Mouse (Mus musculus): Measurements from ENCODE around the gene Elovl5. TPM values are rescaled to one million over a fixed set of nuclear protein-coding genes. Genes with fewer than 3 reads are reported as not detected.

Elovl5 gene
- total RNA-seq, 2 experiments from 2014 or later = 31.4 to 37.8 TPM

DNA sequence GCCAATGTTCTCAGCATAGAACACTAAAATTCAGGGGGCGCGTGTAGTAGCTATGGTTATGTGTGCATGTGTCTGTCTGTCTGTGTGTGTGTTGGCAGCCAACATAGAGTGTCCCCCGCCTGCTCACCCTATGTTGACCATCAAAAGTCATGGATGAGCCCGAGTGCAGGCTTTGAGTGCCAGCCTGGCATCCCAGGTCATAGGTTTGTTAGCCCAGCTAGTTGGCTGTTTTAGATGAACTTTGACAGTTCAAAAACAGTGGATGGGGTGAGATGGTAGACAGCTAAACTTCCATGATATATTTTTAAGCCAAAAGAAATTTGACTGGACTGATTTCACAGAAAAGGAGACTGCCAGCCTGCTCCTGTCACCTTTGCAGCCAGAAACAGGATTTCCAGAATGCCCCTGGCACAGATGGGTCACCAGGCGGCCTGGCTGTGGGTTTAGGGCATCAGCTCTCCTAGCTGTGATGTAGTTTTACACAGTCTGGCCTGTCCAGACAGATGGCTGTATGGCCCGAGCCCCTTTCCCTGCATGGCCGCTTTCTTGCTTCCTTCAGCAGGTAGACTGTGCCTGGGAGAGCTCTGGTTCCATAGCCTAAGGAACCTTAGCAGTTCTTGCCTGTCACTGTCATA, 33.8 kb downstream of the Elovl5 start:
- intact Hi-C loops (cut with DNase I) = no loop called here
- DNase-seq (ENCODE audit: low spot score) = no peak

DNA sequence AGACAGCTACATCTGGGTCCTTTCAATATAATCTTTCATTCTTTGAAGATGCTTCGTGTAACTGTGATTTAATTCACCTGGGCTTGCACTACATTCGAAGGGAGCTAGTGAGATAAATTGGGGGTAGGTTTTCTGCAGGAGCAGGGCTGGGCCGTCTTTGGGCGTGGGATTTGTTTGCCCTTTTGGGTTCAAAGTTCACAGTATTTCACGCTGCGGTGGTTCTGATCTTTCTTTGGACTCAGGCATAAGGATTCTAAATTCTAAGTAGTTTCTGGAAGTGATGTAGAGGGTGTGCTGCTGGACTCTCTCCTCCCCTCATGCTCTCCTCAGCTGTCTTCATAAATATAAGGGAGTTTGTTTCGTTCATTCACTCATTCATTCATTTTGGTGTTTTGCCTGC, 34.8 kb downstream of the Elovl5 start:
- intact Hi-C loops (cut with DNase I) = no loop called here

DNA sequence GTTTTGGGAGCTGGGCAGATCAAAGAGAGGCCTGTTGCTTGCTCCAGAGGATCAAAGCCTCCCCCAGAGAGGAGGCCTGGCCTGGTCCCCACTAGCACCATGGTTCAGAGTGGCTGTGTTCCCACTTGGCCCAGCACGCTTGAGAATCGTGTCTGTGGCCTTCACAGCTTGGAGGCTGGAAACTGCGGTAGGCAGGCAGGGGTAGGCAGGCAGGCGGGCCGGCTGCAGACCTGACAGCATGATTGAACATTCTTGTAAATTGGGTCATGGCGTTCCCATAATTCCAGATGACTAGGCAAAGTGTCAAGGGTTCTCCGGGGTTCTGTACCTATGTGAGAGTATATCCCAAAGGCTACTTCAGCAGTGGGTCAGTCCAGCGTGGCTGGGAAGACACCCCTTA, 35.9 kb downstream of the Elovl5 start:
- intact Hi-C loops (cut with DNase I) = no loop called here
- no peak for DNase-seq (ENCODE audit: low spot score)

More for the DNA sequence above, 34.8 kb downstream of the Elovl5 start:
- DNase-seq (ENCODE audit: low spot score) = no peak

DNA sequence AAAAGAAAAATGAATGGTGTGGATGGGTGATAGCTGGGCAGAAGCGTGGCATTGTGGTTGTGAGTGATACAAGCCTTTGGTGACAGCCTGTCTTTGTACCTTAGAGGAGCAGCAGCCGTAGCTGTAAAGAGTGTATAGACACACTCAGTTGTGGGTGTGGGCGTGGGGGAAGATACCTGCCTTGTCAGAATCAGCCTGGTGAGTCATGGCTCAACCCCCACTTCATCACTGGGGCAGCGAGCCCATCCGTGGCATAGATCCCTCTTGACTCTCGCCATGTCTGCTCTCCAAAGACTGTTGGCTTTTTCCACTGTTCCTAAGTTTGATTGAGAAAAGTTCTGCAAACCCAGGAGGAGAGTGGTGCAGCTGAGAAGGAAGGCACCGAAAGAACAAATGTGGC, 37.3 kb downstream of the Elovl5 start:
- intact Hi-C loops (cut with DNase I) = no loop called here

DNA sequence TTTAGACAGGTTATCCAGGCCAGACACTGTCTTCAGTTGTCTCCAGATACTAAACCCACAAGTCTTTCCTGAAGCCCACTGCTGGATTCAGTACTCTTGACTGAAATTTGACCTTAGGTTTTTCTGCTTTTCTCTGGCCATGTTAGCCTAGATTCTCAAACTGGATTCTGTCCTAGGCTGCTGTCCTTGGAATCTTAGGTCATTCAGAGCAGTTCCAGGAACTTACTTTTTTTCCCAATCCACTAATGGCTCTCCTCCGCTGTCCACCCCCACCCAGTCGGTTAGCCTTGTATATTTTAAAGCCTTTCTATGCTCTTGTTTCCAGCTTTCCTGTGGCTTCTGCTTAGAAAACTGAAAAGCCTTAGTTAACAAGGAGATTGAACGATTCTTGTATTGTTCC, 37.8 kb downstream of the Elovl5 start:
- intact Hi-C loops (cut with DNase I) = no loop called here
- no peak for DNase-seq (ENCODE audit: low spot score)

More for the DNA sequence above, 37.3 kb downstream of the Elovl5 start:
- DNase-seq (ENCODE audit: low spot score) = no peak

DNA sequence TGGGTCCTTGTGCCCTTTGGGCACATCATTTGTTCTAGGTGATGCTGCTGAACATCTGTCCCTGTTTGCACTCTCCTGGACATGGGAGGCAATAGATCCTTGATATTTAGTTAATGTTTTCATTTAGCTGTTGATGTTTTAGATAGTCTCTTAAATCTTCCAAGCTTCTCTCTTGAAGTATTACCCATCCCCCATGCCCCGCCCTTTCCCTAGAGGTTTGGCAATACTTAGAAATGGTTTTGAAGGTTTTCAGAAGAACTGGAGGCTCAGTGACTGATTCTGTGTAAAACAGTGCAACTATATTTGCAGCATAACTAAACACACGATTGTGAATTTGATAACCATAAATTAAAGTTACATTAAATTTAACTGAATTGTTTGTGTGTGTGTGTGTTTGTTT, 38.3 kb downstream of the Elovl5 start:
- intact Hi-C loops (cut with DNase I) = no loop called here
- DNase-seq (ENCODE audit: low spot score) = no peak

DNA sequence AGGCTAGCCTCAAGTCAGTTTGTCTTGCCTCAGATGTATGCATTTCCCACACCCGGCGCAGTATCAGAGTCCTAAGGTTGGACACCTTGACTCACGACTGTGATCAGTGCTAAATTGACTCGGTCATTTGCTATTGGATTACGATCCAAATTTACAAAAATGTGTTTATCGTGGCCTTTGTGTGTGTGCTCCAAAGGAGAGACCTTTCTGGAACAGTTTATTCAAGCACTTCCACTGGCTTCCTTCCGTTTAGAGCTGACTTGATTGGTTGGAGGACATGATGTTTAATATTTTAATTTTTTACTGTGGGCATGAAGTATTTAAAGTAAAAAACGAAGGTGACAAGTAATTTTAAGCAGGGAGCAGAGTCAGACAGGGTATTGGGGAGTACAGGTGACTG, 38.8 kb downstream of the Elovl5 start:
- intact Hi-C loops (cut with DNase I) = no loop called here
- DNase-seq (ENCODE audit: low spot score) = no peak

DNA sequence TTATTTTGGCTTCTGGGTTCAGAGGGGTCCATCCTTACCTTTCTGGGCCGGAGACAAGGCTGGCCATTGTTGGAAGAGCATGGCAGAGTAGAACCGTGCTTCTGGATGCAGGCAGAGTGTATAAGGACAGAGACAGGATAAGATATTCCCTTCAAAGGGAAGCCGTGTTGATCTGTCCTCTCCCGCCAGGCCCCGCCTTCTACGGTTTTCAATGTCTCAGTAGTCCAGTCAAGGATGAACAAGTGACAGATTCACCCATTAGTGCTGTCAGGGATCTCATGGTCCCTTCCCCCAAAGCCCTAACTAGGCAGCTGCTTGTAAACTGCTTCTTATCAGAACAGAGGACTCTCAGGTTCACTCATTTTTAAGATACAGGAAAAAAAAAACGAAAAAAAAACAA, 41.2 kb downstream of the Elovl5 start:
- intact Hi-C loops (cut with DNase I) = no loop called here
- no peak for DNase-seq (ENCODE audit: low spot score)

DNA sequence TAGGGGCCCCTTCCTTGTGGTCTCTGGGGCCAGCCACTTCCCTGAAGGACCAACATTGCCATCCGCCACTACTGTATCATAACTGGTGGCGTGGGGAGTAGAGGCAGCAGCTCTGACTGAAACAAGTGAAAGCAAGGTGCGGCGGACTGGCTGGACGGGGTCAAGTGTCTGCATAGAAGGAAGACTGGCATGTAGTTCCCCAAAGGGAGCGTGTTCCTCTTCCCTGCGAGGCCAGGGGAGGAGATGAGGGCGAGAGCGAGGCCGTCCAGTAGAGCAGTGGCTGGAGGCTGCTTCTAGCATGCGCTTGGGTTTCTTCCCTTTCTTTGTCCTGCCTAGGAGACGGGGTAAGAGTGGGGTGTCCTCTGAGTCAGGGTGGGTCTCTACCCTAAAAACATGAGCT, 42.6 kb downstream of the Elovl5 start:
- intact Hi-C loops (cut with DNase I) = loop anchor here (2.0 kb wide), 1 partner anchor 37 kb away; no protein-coding TSS in a partner anchor
- no peak for DNase-seq (ENCODE audit: low spot score)

DNA sequence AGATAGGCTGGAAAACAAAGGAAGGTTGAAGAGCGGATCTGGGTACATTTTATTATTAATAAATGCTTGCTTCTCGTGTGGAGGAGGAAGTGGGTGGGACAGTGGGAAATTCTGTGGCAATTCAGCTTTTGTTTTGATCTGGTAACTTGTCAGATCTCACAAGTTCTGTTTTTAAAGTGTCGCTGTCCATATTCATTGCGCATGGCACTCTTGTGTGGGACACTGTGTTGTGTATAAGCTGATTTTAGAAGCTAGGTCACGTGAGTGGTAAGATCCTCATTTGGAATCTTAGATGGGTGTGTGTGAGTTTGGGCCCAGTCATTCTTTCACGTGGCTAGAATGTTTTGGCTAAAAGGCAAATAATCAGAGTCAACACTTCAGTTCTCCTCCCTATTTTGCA, 44.2 kb downstream of the Elovl5 start:
- DNase-seq (ENCODE audit: low spot score) = no peak
- intact Hi-C loops (cut with DNase I) = loop anchor here (2.0 kb wide), 1 partner anchor 39 kb away; no protein-coding TSS in a partner anchor

DNA sequence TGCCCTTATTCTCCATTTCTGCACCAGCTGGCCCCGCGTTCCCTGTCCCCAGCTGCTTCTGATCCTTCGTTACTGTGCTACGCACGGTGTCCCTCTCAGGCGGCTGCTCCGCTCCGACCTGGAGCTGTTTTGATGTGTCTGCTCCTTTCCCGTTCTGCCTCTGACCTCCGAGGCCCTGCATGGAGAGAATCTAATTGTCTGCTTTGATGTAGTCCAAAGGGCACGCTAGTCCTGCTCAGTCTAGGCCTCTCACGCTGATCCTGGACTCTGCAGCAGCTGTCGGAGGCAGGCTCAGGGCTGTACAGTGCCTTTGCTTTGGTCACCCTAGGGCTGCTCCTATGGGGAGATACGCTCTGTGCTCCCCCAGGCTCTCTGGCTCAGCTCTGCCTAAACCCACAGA, 46.9 kb downstream of the Elovl5 start:
- intact Hi-C loops (cut with DNase I) = no loop called here

DNA sequence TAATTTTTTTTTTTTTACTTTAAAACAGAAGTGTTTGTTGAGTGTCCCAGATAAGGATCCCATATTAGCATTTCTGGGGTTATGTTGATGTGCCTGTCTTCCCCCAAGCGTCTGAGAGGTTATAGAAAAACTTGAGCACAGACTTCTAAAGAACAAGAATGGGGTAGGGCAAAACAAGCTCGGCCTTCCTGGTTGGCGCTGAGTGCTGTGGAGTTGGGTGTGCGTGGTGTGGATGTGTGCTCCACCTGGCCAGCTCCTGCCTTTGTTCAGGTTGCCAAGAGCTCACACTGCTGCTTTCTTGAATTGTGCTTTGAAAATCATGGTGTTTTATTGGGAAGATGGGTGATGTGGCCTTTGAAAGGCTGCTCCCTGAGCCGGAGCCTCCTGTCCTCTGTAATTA, 48.1 kb downstream of the Elovl5 start:
- intact Hi-C loops (cut with DNase I) = no loop called here
- no peak for DNase-seq (ENCODE audit: low spot score)

More for the DNA sequence above, 46.9 kb downstream of the Elovl5 start:
- DNase-seq (ENCODE audit: low spot score) = no peak

DNA sequence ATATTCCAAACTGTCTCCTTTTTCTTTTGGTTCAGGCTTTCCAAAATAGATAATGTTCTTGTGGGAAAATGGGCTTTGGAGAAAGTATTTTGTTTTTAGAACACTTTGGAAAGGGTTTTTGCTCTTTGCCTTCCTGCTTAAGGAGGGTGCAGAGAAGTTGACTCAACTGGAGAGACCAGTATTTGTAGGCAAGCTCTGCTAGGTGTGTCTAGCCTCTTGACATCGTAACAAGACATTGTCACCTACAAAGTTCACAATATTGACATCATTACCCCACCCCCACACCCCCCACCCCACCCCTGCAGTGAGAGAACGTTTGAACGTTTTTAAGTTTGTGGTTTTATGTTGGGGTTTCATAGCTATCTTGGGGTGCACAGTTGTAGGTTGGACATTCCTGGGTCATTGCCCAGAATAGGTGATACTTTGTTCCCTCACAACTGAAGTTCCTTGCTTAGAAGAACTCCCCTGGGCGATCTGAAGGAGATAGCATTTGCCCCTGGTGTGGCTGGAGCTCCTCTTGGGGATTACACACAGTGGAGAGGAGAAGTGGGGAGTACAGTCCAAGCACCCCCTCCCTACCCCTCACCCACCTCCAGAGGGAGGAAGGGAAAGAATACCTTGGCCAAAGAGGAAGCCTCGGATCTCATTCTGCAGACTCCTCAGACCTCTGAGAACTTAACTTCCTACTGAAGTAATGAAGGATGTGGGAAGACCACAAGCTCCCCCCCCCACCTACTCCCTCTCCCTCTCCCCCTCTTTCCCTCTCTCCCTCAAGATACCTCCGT, 48.8 kb downstream of the Elovl5 start:
- no peak for DNase-seq (ENCODE audit: low spot score)
- intact Hi-C loops (cut with DNase I) = no loop called here

DNA sequence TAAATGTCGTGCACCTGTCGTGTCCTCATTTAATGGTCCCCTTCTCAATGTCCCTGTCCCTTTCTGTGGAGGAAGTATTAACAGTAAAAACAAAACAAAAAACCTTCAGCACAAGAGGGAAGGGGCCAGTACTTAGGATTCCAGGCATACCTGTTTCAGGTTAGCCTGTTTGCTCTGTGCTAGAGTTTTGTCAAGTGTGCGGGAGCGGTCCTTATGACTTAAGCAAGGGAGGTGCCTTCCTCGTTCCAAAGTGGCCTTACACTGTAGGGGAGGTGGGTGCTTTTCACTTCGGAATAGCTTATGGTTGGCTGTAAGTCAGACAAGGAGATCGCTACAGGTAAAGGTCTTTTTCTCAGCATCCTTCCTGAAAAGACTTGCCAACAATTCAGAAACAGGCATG, 49.7 kb downstream of the Elovl5 start:
- no peak for DNase-seq (ENCODE audit: low spot score)
- intact Hi-C loops (cut with DNase I) = no loop called here

DNA sequence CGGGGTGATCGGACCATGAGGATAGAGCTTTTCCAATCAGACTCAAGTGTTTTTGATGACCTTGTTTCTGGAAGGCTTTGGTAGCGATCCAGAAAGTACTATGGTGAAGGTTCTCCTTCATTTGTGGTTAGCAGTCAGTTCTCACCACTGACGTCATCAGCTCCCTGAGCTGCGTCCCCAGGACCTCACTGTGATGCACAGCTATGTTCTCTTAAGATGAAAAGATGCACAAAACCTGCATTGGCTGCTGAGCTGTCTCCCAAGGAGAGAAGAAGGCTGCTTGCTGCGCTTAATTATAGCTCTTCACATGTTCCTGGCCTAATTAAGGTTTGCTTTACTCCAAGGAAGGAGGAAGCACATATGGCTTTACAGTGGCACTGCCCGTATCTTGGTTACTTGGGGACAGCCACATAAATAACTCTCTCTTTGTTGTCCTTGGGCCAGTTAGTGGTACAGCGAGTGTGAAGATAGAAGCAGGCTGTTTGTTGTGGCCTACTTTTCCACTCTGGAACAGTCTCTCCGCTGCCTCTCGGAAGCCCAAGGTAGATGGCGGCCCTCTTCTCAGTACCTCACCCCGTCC, 50.5 kb downstream of the Elovl5 start:
- intact Hi-C loops (cut with DNase I) = no loop called here
- DNase-seq (ENCODE audit: low spot score) = no peak

DNA sequence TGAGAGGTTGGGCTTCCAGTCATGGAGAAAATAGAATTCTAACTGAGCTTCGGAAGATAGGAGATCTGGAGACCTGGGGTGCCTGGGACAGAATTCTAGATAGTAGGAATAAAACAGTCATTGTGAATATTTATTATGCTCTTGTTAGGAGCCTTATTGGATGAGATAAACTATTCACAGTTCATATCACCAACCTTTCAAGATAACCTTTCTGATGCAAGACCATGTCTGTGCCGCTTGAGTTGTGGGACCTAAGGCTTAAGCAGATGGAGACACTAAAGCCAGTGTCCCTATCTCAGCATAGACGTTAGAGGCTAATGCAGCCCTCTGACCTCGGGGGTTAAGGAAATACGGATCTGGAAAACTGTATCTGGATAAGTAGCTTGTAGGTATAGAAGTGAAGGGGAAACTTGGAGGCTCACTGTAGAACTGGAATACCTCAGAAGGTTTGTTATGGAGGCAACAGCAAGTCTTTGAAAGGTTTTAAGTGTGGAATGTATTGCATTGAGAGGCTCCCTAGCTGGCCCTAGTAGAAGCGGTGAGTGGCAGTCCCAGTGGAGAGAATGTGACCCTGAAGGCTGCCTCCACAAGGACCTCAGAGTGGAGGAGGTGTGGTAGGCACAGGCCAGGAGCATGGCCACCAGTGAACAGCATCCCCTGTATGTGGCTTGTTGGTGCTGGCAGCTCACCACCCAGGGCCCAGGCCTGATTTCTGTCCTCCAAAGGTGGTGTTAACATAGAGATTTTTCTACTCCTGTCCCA, 52.2 kb downstream of the Elovl5 start:
- no peak for DNase-seq (ENCODE audit: low spot score)
- intact Hi-C loops (cut with DNase I) = no loop called here

DNA sequence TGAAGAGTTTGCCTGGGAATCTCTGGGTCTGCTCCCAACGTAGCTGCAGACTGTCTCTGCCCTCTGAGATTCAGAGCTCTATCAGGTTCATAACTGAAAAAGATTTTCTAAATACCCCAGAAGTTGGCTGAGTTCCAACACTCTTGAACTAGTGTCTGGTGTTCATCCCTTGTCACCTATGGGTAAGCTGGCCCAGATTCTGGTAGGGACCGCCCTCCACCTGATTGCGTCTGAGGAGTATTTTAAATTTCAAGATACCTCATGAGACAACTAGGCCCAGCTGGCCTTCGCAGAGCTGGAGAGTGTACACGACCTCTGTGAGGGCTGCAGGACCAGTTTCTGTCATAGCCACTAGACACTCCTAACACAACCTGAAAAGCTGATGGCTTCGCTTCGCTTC, 61.8 kb downstream of the Elovl5 start:
- DNase-seq (ENCODE audit: low spot score) = no peak
- intact Hi-C loops (cut with DNase I) = no loop called here

DNA sequence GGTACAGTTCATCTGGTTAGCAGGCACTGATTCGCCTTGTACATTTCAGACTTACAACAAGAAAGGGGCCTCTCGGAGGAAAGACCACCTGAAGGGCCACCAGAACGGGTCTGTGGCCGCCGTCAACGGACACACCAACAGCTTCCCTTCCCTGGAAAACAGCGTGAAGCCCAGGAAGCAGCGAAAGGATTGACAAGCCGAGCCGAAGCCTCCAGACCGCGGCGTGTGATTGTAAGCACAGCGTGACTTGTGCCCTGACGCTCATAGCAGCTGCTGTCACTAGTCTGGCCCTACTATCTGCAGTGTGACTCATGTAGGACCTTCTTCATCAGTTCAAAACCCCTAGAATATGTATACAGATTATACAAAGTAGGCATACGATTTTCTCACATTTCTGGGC, 65.5 kb downstream of the Elovl5 start:
- no peak for DNase-seq (ENCODE audit: low spot score)
- intact Hi-C loops (cut with DNase I) = no loop called here

DNA sequence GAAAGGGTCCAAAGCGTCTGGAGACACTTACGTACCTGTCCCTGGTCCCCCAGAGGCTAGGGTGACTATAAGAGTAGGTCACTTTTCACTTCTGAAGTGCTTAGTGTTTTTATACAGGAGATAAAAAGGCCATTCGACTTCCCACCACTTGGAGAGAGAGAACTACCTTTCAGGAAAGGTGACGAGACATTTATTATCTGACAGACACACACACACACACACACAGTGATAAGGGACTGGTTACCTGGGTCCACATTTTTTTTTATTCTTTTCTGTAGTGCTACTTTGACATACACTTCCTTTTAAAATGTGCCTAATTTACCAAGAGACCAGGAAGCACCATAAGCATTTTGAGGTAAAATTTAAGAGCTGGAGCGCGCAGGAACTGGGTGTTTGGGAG, 66.4 kb downstream of the Elovl5 start:
- no peak for DNase-seq (ENCODE audit: low spot score)
- intact Hi-C loops (cut with DNase I) = no loop called here

DNA sequence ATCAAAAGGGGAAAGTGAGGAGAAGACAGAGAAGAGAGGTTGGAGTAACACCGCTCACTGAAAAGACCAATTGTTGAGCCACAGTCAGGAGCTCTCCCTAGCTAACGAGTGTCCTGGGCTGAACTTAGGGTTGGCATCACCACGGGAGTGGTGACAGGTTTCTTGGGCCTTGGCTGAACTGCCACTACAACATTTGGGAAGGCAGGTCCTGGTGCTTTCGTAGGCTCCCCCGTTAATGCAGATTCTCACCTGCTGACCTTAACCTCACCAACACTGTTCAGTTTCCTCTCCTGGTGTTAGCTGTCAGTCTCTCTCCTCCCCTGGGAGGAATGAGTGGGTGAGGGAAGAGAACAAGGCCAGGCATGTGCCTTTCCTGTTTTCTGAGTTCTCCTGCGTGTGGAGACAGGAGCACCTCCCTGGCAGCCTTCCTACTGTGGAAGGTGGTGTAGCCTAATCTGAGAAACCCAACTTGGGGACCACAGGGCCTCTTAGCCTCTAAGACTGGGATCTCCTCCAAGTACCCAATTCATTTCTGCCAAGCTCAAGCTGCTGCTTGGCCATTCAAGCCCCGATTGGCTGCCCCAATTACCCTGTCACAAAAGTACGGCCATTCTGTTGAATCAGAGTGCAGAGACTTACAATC, 69.1 kb downstream of the Elovl5 start:
- DNase-seq (ENCODE audit: low spot score) = no peak
- intact Hi-C loops (cut with DNase I) = loop anchor here (5.0 kb wide), 1 partner anchor 44 kb away; no protein-coding TSS in a partner anchor

Data from heart, postnatal 25 days (tissue).